Mouse (Mus musculus): ENCODE results near the gene Mkks.

Gene Mkks

DNA sequence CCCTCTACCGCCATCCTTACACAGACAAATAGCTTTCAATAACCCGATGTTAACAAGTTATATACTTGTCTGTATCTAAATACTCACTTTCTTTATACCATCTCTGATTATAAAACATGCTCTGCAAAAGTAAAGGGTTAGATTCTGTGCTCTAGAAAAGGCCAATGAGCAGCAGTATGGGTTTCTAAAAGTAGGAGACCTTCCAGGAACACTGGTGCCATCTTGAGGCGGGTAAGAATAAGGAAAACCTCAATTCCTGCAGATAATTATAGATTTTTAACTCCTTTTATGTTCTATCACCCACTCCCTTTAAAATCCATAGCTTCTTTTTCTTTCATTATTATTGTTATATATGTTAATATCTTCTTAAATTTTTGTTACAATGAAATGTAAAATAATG is 55.3 kb downstream of the Mkks start:
- DNase-seq (ENCODE audit: extremely low read depth, low read depth, low spot score): no peak

- no peak for DNase-seq (ENCODE audit: extremely low read depth, low read depth, low spot score)
Observed at GRCm38 (mm10) chr2:136834715-136835075, 56.5 kb downstream of the Mkks start.

- DNase-seq (ENCODE audit: extremely low read depth, low read depth, low spot score): no peak
Observed at GRCm38 (mm10) chr2:136833976-136834714, 57.0 kb downstream of the Mkks start.

GRCm38 (mm10) chr2:136832936-136833335 is 58.3 kb downstream of the Mkks start:
- no peak for DNase-seq (ENCODE audit: extremely low read depth, low read depth, low spot score)

DNA sequence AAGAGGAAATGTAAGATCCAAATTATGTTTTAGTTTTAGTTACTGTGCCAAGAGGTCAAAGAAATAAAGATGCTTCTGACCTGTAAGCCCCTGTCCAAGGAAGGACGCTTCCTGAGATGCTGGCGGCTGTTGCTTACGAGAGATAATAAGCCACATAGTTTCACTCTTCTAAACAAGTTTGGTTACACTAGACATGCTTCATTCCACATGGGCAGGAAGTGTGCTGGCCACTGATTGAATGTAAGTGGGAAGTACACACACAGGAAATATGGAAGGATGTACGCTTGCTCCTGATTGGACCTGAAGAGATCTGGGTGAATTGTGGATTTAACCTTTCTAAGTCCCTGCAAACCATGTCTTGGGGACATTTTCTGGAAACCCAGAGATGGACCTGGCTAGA is 63.6 kb downstream of the Mkks start:
- no peak for DNase-seq (ENCODE audit: extremely low read depth, low read depth, low spot score)
